Mouse (Mus musculus) lung, adult 2 months (tissue): Measurements from ENCODE around the gene Pigv.

Experiments
- CTCF ChIP-seq: fragments of 200-500 bp; IDR thresholded peaks from 2 replicates; pipeline ENCODE4 v1.5.1; 2011; ENCODE audit warnings: mild to moderate bottlenecking, low read length, control low read depth; ENCODE audit not compliant: insufficient read depth
- POLR2A ChIP-seq: fragments of 200-500 bp; IDR thresholded peaks from 2 replicates; pipeline ENCODE4 v1.6.1; 2011; ENCODE audit warnings: low read depth, mild to moderate bottlenecking, control low read depth, low read length, borderline replicate concordance; ENCODE audit errors: extremely low read depth

- TF ChIP-seq CTCF = no peak
- TF ChIP-seq POLR2A = no peak
These were observed 32.6 kb upstream of the Pigv start for GRCm38 (mm10) chr4:133705062-133705461.
